Mouse (Mus musculus) heart, postnatal 0 days (tissue): ENCODE results near the gene Onecut1. TPM values are rescaled to one million over a fixed set of nuclear protein-coding genes. Genes with fewer than 3 reads are reported as not detected.

ENCODE experiments used
- ATAC-seq: fragments of 200-750 bp; cut with Nextera tagmentation; 2 replicates; pipeline ENCODE4 v1.8.0; 2017; ENCODE audit warnings: low read depth, moderate number of reproducible peaks, moderate library complexity; ENCODE audit not compliant: insufficient read depth
- DNase-seq: peaks from one replicate; pipeline ENCODE4 v3.0.0-alpha.2; 2016; ENCODE audit warnings: low spot score
- H3K27ac ChIP-seq: fragments of 300-500 bp; sonication (generic); 2 replicates; pipeline ENCODE4 v1.5.1; 2014; ENCODE audit warnings: low read depth, mild to moderate bottlenecking
- H3K27me3 ChIP-seq: fragments of 300-500 bp; sonication (generic); 2 replicates; pipeline ENCODE4 v1.6.1; 2014; ENCODE audit warnings: low read length, mixed read lengths; ENCODE audit not compliant: control insufficient read depth, insufficient read depth
- H3K36me3 ChIP-seq: fragments of 300-500 bp; sonication (generic); replicated peaks from 2 replicates; pipeline ENCODE4 v1.6.1; 2014; ENCODE audit warnings: low read length, mixed read lengths; ENCODE audit not compliant: control insufficient read depth, insufficient read depth
- H3K4me1 ChIP-seq: fragments of 300-500 bp; sonication (generic); 2 replicates; pipeline ENCODE4 v1.6.1; 2014; ENCODE audit warnings: antibody characterized with exemption; ENCODE audit not compliant: control insufficient read depth, insufficient read depth
- H3K4me2 ChIP-seq: fragments of 300-500 bp; sonication (generic); 2 replicates; pipeline ENCODE4 v1.6.1; 2014; ENCODE audit warnings: low read depth, mild to moderate bottlenecking, low read length, moderate library complexity
- H3K4me3 ChIP-seq: fragments of 300-500 bp; sonication (generic); 2 replicates; pipeline ENCODE4 v1.5.1; 2014; ENCODE audit warnings: low read depth, low read length
- H3K9ac ChIP-seq: fragments of 300-500 bp; sonication (generic); replicated peaks from 2 replicates; pipeline ENCODE4 v1.6.1; 2014; ENCODE audit warnings: low read depth, low read length, mixed read lengths
- H3K9me3 ChIP-seq: fragments of 300-500 bp; sonication (generic); replicated peaks from 2 replicates; pipeline ENCODE4 v1.6.1; 2016; ENCODE audit warnings: low read length; ENCODE audit not compliant: control insufficient read depth
- CTCF ChIP-seq: IDR thresholded peaks from 2 replicates; pipeline ENCODE4 v1.5.1; 2016; ENCODE audit warnings: antibody characterized with exemption, control low read depth, low read depth
- EP300 ChIP-seq: IDR thresholded peaks from 2 replicates; pipeline ENCODE4 v1.6.1; 2016; ENCODE audit warnings: antibody characterized with exemption, low read depth
- WGBS: fragments of 180-500 bp; shearing (Covaris S2); extraction: QIAGEN DNeasy Blood & Tissue Kit; methylation state at CpG from one replicate; pipeline ENCODE4 v1.1.7; 2014; 5-methylcytosine and 5-hydroxymethylcytosine counted together
- polyA plus RNA-seq: library from polyadenylated mRNA; unstranded; fragments of >200 nt; fragmentation: Nextera tagmentation; extraction: Ambion mirVana; gene quantifications from 2 replicates; pipeline ENCODE4 v1.2.1, GENCODE M21; 2015
- total RNA-seq: library from RNA; depleted of rRNA; stranded (reverse); fragments of >200 nt; gene quantifications from 2 replicates; pipeline ENCODE4 v1.2.3, GENCODE M21; 2014; ENCODE audit warnings: low replicate concordance

The Onecut1 gene
- total and polyA plus RNA-seq, 2 experiments from 2014 or later = not detected

GRCm38 (mm10) chr9:74896742-74897141, 35.0 kb downstream of the Onecut1 start:
- H3K9ac ChIP-seq = no peak overlapping the region
- H3K9me3 ChIP-seq = no peaks in the 10 kb centered on the region
- ATAC-seq (no peak), DNase-seq (no peak)
- H3K4me2 ChIP-seq = no peak overlapping the region
- no peak for TF ChIP-seq EP300
- H3K4me3 ChIP-seq = no peak overlapping the region
- no peaks in the 10 kb centered on the region for H3K36me3 ChIP-seq
- H3K4me1 ChIP-seq = no peaks in the 10 kb centered on the region
- no peaks in the 10 kb centered on the region for H3K27me3 ChIP-seq
- 74% methylated on average over 7 of the region's 7 CpGs for WGBS
- H3K27ac ChIP-seq = no peak overlapping the region

- WGBS = 71% methylated on average over 4 of the region's 4 CpGs
- no peaks in the 10 kb centered on the region for H3K27me3 ChIP-seq
- H3K4me1 ChIP-seq = no peaks in the 10 kb centered on the region
- H3K4me3 ChIP-seq = no peak overlapping the region
- TF ChIP-seq EP300 (no peak), CTCF (no peak)
- H3K27ac ChIP-seq = no peak overlapping the region
- H3K4me2 ChIP-seq = no peak overlapping the region
- H3K9ac ChIP-seq = no peak overlapping the region
- DNase-seq = no peak
- H3K9me3 ChIP-seq = no peaks in the 10 kb centered on the region
- no peak for ATAC-seq
- no peaks in the 10 kb centered on the region for H3K36me3 ChIP-seq
Measured at GRCm38 (mm10) chr9:74897375-74897982, 35.8 kb downstream of the Onecut1 start.

GRCm38 (mm10) chr9:74900141-74900540, 38.4 kb downstream of the Onecut1 start:
- Histone ChIP-seq H3K36me3 (no peaks in the 10 kb centered on the region), H3K4me1 (no peaks in the 10 kb centered on the region), H3K27me3 (no peaks in the 10 kb centered on the region), H3K27ac (no peak overlapping the region), H3K4me2 (no peak overlapping the region), H3K4me3 (no peak overlapping the region), H3K9ac (no peak overlapping the region), H3K9me3 (no peaks in the 10 kb centered on the region)
- no peak for ATAC-seq
- no peak for TF ChIP-seq CTCF
- TF ChIP-seq EP300 = no peak
- WGBS = 87% methylated on average over 2 of the region's 2 CpGs
- DNase-seq = no peak

DNA sequence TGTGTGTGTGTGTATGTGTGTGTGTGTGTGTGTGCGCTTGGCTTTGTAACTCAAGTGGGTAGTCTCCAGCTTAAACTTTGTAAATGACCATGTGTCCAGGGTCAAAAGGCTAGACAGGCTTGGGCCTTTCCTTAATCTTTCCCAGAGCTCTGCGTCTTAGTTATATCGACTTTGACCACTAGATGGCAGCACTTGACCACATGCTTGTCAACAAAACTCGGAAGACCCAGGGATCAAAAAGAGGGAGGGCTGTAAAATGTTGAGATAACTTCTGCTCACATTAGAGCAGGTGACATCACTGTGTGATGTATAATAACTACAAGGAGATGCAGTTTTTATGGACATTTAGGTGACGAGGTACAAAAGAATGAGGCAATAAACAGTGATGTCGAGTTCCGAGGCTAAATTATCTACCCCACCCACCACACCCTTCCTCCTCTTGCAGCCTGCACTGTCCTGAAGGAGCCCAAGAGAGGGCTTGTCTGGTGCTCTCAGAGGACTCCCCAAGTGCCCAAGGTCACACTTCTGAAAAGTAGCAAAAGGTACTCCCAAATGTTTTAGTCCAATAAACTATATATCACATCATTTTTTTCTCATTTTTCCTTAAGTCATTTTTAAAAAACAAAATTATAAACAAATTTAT, 43.3 kb downstream of the Onecut1 start:
- H3K4me2 ChIP-seq = no peak overlapping the region
- no peak overlapping the region for H3K27ac ChIP-seq
- WGBS = 9% methylated on average over 7 of the region's 7 CpGs
- ATAC-seq (peak; percentile 33), DNase-seq (peak; percentile 80)
- TF ChIP-seq CTCF = peak; percentile 87
- TF ChIP-seq EP300 = no peak
- no peak overlapping the region for H3K4me3 ChIP-seq
- peaks cover 6% of the 10 kb centered on the region; the same call in 1 of the 2 replicates for H3K4me1 ChIP-seq
- H3K27me3 ChIP-seq = no peaks in the 10 kb centered on the region
- no peak overlapping the region for H3K9ac ChIP-seq
- H3K36me3 ChIP-seq = no peaks in the 10 kb centered on the region
- H3K9me3 ChIP-seq = no peaks in the 10 kb centered on the region

- Histone ChIP-seq H3K4me3 (no peak overlapping the region), H3K4me2 (no peak overlapping the region), H3K9me3 (no peaks in the 10 kb centered on the region), H3K27ac (no peak overlapping the region), H3K9ac (no peak overlapping the region), H3K36me3 (no peaks in the 10 kb centered on the region), H3K27me3 (no peaks in the 10 kb centered on the region), H3K4me1 (peaks cover 6% of the 10 kb centered on the region; the same call in 1 of the 2 replicates)
- DNase-seq = no peak
- no peak for TF ChIP-seq CTCF
- no peak for TF ChIP-seq EP300
- no peak for ATAC-seq
- 29% methylated on average over 4 of the region's 4 CpGs for WGBS
Measured at GRCm38 (mm10) chr9:74906951-74907350, 45.2 kb downstream of the Onecut1 start.
